Mouse (Mus musculus) olfactory bulb, adult 2 months (tissue): Measurements from ENCODE around the gene Osbpl6.

Experiments
- CTCF ChIP-seq: fragments of 200-500 bp; IDR thresholded peaks from 2 replicates; pipeline ENCODE4 v1.5.1; 2012; ENCODE audit warnings: low read depth, mild to moderate bottlenecking, low read length, moderate library complexity; ENCODE audit not compliant: insufficient read depth
- POLR2A ChIP-seq: fragments of 200-500 bp; IDR thresholded peaks from 2 replicates; pipeline ENCODE4 v1.6.1; 2012; ENCODE audit warnings: mild to moderate bottlenecking, low read depth, low read length, moderate library complexity; ENCODE audit not compliant: insufficient read depth

GRCm38 (mm10) chr2:76618078-76618477, 211.8 kb downstream of the Osbpl6 start:
- TF ChIP-seq POLR2A (no peak), CTCF (no peak)
